In the genomic region with DNA sequence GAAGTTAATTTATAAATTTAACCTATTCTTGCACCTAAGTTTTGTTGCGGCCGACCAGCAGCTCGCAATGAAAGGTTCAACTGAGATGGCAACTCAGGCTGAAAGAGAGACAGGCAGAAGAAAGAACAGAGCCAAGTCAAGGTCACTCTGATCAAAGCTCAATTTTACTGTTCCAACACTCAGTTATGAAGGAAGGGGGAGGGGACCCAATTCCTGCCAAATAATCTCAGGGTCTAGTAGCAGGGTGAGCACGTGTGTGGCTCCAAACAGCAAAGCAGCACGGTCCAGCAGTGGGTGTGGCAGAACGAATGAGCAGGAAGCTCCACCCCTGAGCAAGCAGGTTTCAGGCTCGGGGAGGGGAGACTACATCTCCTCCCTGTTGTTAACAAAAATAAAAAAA, we compare ENCODE assay signal across 6 mouse cellular contexts.
DNase-seq lines count a peak whose midpoint lies in the region; TF ChIP-seq lines count a peak whose summit lies in the region.
"Not testable (repeated sequence)": the region's sequence is repeated elsewhere in the genome, so short reads cannot be mapped to it uniquely, and the experiment has no call there.

No protein-coding gene starts in this region.

- WGBS in kidney, adult 2 months: 79% methylated on average over 7 of the region's 7 CpGs

- H3K36me3 ChIP-seq in kidney, adult 2 months (ENCODE audit: control insufficient read depth, insufficient read depth, low read length): not testable (repeated sequence)

- TF ChIP-seq CTCF in kidney, adult 2 months (conservative IDR thresholded peaks at IDR 0.05; ENCODE audit: insufficient read depth, insufficient read length, low read depth, low read length): not testable (repeated sequence)

- not testable (repeated sequence) for H3K4me1 ChIP-seq in kidney, adult 2 months (ENCODE audit: control insufficient read depth, insufficient read depth, low read length)

- not testable (repeated sequence) for TF ChIP-seq POLR2A in kidney, adult 2 months (IDR thresholded peaks at IDR 0.05; ENCODE audit: low read depth, low read length)

- peak; percentile 54 for DNase-seq in kidney, adult 11 months
- peak; percentile 18 for DNase-seq in kidney, adult 18-20 months
- peak; percentile 64 for DNase-seq in kidney, adult 2 months
- DNase-seq in kidney, adult 8-10 months: peak; percentile 43 to 49
- peak; percentile 73 for DNase-seq in kidney, adult 9 months
- peak; percentile 7 to 28 for DNase-seq in kidney, postnatal 36 days

- not testable (repeated sequence) for H3K4me3 ChIP-seq in kidney, adult 2 months (ENCODE audit: insufficient read depth, low read depth, low read length)

- not testable (repeated sequence) for H3K27ac ChIP-seq in kidney, adult 2 months (ENCODE audit: insufficient read depth, low read depth, low read length)

- H3K27me3 ChIP-seq in kidney, adult 2 months (replicated peaks; ENCODE audit: control insufficient read depth, insufficient read depth, low read length): not testable (repeated sequence)

Comparison
In these comparisons a context has a peak if more than half of its experiments do, and no peak if none do; other contexts are left out.
1. DNase-seq: peak in every context shown above with its lines; median percentile 73 in kidney, adult 9 months; 64 in kidney, adult 2 months; 54 in kidney, adult 11 months; 46 in kidney, adult 8-10 months; 18 in kidney, adult 18-20 months; 18 in kidney, postnatal 36 days.